In genomic region chr15:83562626-83563270, GRCm38 (mm10) we compare ENCODE assay signal across 8 mouse cellular contexts. TPM values are rescaled to one million over a fixed set of nuclear protein-coding genes. Genes with fewer than 3 reads are reported as not detected.
A peak's percentile ranks its signal among the peaks of the same experiment; 100 is the strongest.
DNase-seq lines count a peak whose midpoint lies in the region; ATAC-seq and TF ChIP-seq lines count a peak whose summit lies in the region.

No protein-coding gene starts in this region.

- H3K9ac ChIP-seq in embryonic facial prominence, embryonic 14.5 days (ENCODE audit: low read depth, low read length): 0 out of 2 replicates have a peak overlapping the region, but pooled peaks have one; percentile 58
- H3K9ac ChIP-seq in limb, embryonic 14.5 days (ENCODE audit: low read depth, low read length, severe bottlenecking): peak overlapping the region; percentile 5; the same call in 1 of the 2 replicates
- H3K9ac ChIP-seq in midbrain, postnatal 0 days (replicated peaks; ENCODE audit: low read length, poor library complexity, severe bottlenecking): no peak overlapping the region

- H3K27ac ChIP-seq in embryonic facial prominence, embryonic 14.5 days (replicated peaks; ENCODE audit: low read depth, low read length): peak overlapping the region; percentile 44; the same call in 1 of the 2 replicates
- H3K27ac ChIP-seq in kidney, adult 2 months (ENCODE audit: insufficient read depth, low read depth, low read length): peak overlapping the region; percentile 54
- H3K27ac ChIP-seq in limb, embryonic 14.5 days (replicated peaks; ENCODE audit: low read depth, low read length): no peak overlapping the region
- H3K27ac ChIP-seq in midbrain, postnatal 0 days (ENCODE audit: low read depth, low read length): no peak overlapping the region

- H3K9me3 ChIP-seq in embryonic facial prominence, embryonic 14.5 days (ENCODE audit: control insufficient read depth, low read length): no peaks in the 10 kb centered on the region
- no peaks in the 10 kb centered on the region for H3K9me3 ChIP-seq in limb, embryonic 14.5 days (ENCODE audit: control insufficient read depth, low read length)
- H3K9me3 ChIP-seq in midbrain, postnatal 0 days (ENCODE audit: low read length): no peaks in the 10 kb centered on the region

- peak overlapping the region; percentile 97 for H3K4me2 ChIP-seq in embryonic facial prominence, embryonic 14.5 days (ENCODE audit: low read depth, low read length)
- peak overlapping the region; percentile 95 for H3K4me2 ChIP-seq in limb, embryonic 14.5 days (replicated peaks; ENCODE audit: low read depth, low read length, severe bottlenecking)
- no peak overlapping the region for H3K4me2 ChIP-seq in midbrain, postnatal 0 days (ENCODE audit: low read depth, low read length, poor library complexity, severe bottlenecking)

- no peaks in the 10 kb centered on the region for H3K27me3 ChIP-seq in embryonic facial prominence, embryonic 14.5 days (replicated peaks; ENCODE audit: control insufficient read depth, insufficient read depth, low read length)
- H3K27me3 ChIP-seq in kidney, adult 2 months (replicated peaks; ENCODE audit: control insufficient read depth, insufficient read depth, low read length): no peaks in the 10 kb centered on the region
- no peaks in the 10 kb centered on the region for H3K27me3 ChIP-seq in limb, embryonic 14.5 days (ENCODE audit: control insufficient read depth, insufficient read depth, low read length)
- peaks cover 13% of the 10 kb centered on the region for H3K27me3 ChIP-seq in midbrain, postnatal 0 days (ENCODE audit: insufficient read depth, low read length)

- peak; percentile 81 for ATAC-seq in embryonic facial prominence, embryonic 14.5 days (ENCODE audit: low read depth)
- ATAC-seq in limb, embryonic 14.5 days (ENCODE audit: low FRiP score, low read depth): peak; percentile 56
- ATAC-seq in midbrain, postnatal 0 days (ENCODE audit: low FRiP score): no peak

- no peak for TF ChIP-seq POLR2A in kidney, adult 2 months (IDR thresholded peaks at IDR 0.05; ENCODE audit: low read depth, low read length)
- no peak for TF ChIP-seq POLR2A in limb, embryonic 14.5 days (IDR thresholded peaks at IDR 0.05; ENCODE audit: borderline replicate concordance, extremely low read depth, insufficient read depth, insufficient read length)

- H3K36me3 ChIP-seq in embryonic facial prominence, embryonic 14.5 days (ENCODE audit: control insufficient read depth, insufficient read depth, low read length): no peaks in the 10 kb centered on the region
- no peaks in the 10 kb centered on the region for H3K36me3 ChIP-seq in kidney, adult 2 months (ENCODE audit: control insufficient read depth, insufficient read depth, low read length)
- no peaks in the 10 kb centered on the region for H3K36me3 ChIP-seq in limb, embryonic 14.5 days (ENCODE audit: control insufficient read depth, insufficient read depth, low read length)
- H3K36me3 ChIP-seq in midbrain, postnatal 0 days (ENCODE audit: insufficient read depth, low read length): no peaks in the 10 kb centered on the region

- peaks cover 11% of the 10 kb centered on the region; the same call in 1 of the 2 replicates for H3K4me1 ChIP-seq in embryonic facial prominence, embryonic 14.5 days (ENCODE audit: control insufficient read depth, insufficient read depth, low read length)
- peaks cover 7% of the 10 kb centered on the region for H3K4me1 ChIP-seq in kidney, adult 2 months (ENCODE audit: control insufficient read depth, insufficient read depth, low read length)
- peaks cover 15% of the 10 kb centered on the region for H3K4me1 ChIP-seq in limb, embryonic 14.5 days (ENCODE audit: control insufficient read depth, insufficient read depth, low read length)
- H3K4me1 ChIP-seq in midbrain, postnatal 0 days (ENCODE audit: insufficient read depth, low read length): no peaks in the 10 kb centered on the region; the same call in 1 of the 2 replicates

- H3K4me3 ChIP-seq in embryonic facial prominence, embryonic 14.5 days (ENCODE audit: low read depth, low read length): peak overlapping the region; percentile 45
- H3K4me3 ChIP-seq in kidney, adult 2 months (ENCODE audit: insufficient read depth, low read depth, low read length): peak overlapping the region; percentile 85; the same call in 1 of the 2 replicates
- peak overlapping the region; percentile 49; the same call in 1 of the 2 replicates for H3K4me3 ChIP-seq in limb, embryonic 14.5 days (replicated peaks; ENCODE audit: low read length)
- H3K4me3 ChIP-seq in midbrain, postnatal 0 days (ENCODE audit: low read depth, low read length): no peak overlapping the region

- DNase-seq in cerebellum, postnatal 36 days: peak; percentile 36 to 37
- no peak for DNase-seq in cerebellum, adult 18-20 months
- peak; percentile 92 for DNase-seq in embryonic facial prominence, embryonic 14.5 days (ENCODE audit: low spot score)
- peak; percentile 91 for DNase-seq in heart, adult 8-10 months (ENCODE audit: low spot score)
- DNase-seq in kidney, adult 2 months: peak; percentile 93
- peak; percentile 83 for DNase-seq in limb, embryonic 14.5 days (ENCODE audit: low spot score)
- DNase-seq in midbrain, postnatal 0 days (ENCODE audit: low spot score): peak; percentile 75
- peak; percentile 52 to 66 for DNase-seq in spleen, postnatal 14 days (ENCODE audit: low spot score in 2 of 2)

- WGBS in embryonic facial prominence, embryonic 14.5 days: 30% methylated on average over 15 of the region's 15 CpGs
- 50% methylated on average over 15 of the region's 15 CpGs for WGBS in kidney, adult 2 months
- 35% methylated on average over 15 of the region's 15 CpGs for WGBS in limb, embryonic 14.5 days
- WGBS in midbrain, postnatal 0 days: 32% methylated on average over 15 of the region's 15 CpGs

- no peak for TF ChIP-seq CTCF in kidney, adult 2 months (conservative IDR thresholded peaks at IDR 0.05; ENCODE audit: insufficient read depth, insufficient read length, low read depth, low read length)
- TF ChIP-seq CTCF in midbrain, postnatal 0 days (IDR thresholded peaks at IDR 0.05): no peak

RNA-seq across cellular contexts. Expression of gene Tspo, which starts 0.6 kb away (rescaled TPM):
- polyA plus RNA-seq in embryonic facial prominence, embryonic 14.5 days (2014; fragmentation: Nextera tagmentation; extraction: Ambion mirVana): 56.7 and 70.8 TPM in 2 replicates
- total RNA-seq in heart, adult 8-10 months (2022): 10 to 100 TPM; 57.1 to 66.2 (median 60.4) TPM
- 402 and 410 TPM in 2 replicates for polyA plus RNA-seq in kidney, adult 2 months (2012; rRNA removed)
- polyA plus RNA-seq in limb, embryonic 14.5 days (2012; rRNA removed): 29.4 and 41.6 TPM in 2 replicates
- polyA plus RNA-seq in limb, embryonic 14.5 days (2014; fragmentation: Nextera tagmentation; extraction: Ambion mirVana): 54.4 and 57.7 TPM in 2 replicates
- total RNA-seq in midbrain, postnatal 0 days (2014; rRNA removed): 5.5 and 8.0 TPM in 2 replicates
- 8.4 and 11.3 TPM in 2 replicates for polyA plus RNA-seq in midbrain, postnatal 0 days (2015; fragmentation: Nextera tagmentation; extraction: Ambion mirVana)

RNA-seq across cellular contexts. Expression of gene Mcat, which starts 0.8 kb away (rescaled TPM):
- 34.9 and 37.1 TPM in 2 replicates for polyA plus RNA-seq in embryonic facial prominence, embryonic 14.5 days (2014; fragmentation: Nextera tagmentation; extraction: Ambion mirVana)
- 10 to 100 TPM; 43.6 to 51.3 (median 46.9) TPM for total RNA-seq in heart, adult 8-10 months (2022)
- polyA plus RNA-seq in kidney, adult 2 months (2012; rRNA removed): 31.8 and 34.3 TPM in 2 replicates
- 32.9 and 41.2 TPM in 2 replicates for polyA plus RNA-seq in limb, embryonic 14.5 days (2012; rRNA removed)
- polyA plus RNA-seq in limb, embryonic 14.5 days (2014; fragmentation: Nextera tagmentation; extraction: Ambion mirVana): 42.7 and 43.2 TPM in 2 replicates
- 43.9 and 44.4 TPM in 2 replicates for total RNA-seq in midbrain, postnatal 0 days (2014; rRNA removed)
- 34.6 and 35.9 TPM in 2 replicates for polyA plus RNA-seq in midbrain, postnatal 0 days (2015; fragmentation: Nextera tagmentation; extraction: Ambion mirVana)

RNA-seq across cellular contexts. Expression of gene Ttll12, which starts 32.2 kb away (rescaled TPM):
- 30.7 and 36.8 TPM in 2 replicates for polyA plus RNA-seq in embryonic facial prominence, embryonic 14.5 days (2014; fragmentation: Nextera tagmentation; extraction: Ambion mirVana)
- total RNA-seq in heart, adult 8-10 months (2022): 1 to 10 TPM; 5.3 to 6.7 (median 5.9) TPM
- polyA plus RNA-seq in kidney, adult 2 months (2012; rRNA removed): 18.0 and 20.5 TPM in 2 replicates
- polyA plus RNA-seq in limb, embryonic 14.5 days (2012; rRNA removed): 35.1 and 46.2 TPM in 2 replicates
- 35.6 and 37.8 TPM in 2 replicates for polyA plus RNA-seq in limb, embryonic 14.5 days (2014; fragmentation: Nextera tagmentation; extraction: Ambion mirVana)
- total RNA-seq in midbrain, postnatal 0 days (2014; rRNA removed): 50.5 and 56.4 TPM in 2 replicates
- polyA plus RNA-seq in midbrain, postnatal 0 days (2015; fragmentation: Nextera tagmentation; extraction: Ambion mirVana): 39.1 and 40.1 TPM in 2 replicates

RNA-seq across cellular contexts. Expression of gene Bik, which starts 36.1 kb away (rescaled TPM):
- 5.2 and 5.6 TPM in 2 replicates for polyA plus RNA-seq in embryonic facial prominence, embryonic 14.5 days (2014; fragmentation: Nextera tagmentation; extraction: Ambion mirVana)
- total RNA-seq in heart, adult 8-10 months (2022): 10 to 100 TPM in 1 of 4 experiments, 1 to 10 TPM in 3; 7.6 to 12.5 (median 9.4) TPM
- 18.9 and 20.8 TPM in 2 replicates for polyA plus RNA-seq in kidney, adult 2 months (2012; rRNA removed)
- polyA plus RNA-seq in limb, embryonic 14.5 days (2012; rRNA removed): 4.2 and 5.7 TPM in 2 replicates
- polyA plus RNA-seq in limb, embryonic 14.5 days (2014; fragmentation: Nextera tagmentation; extraction: Ambion mirVana): 5.0 and 5.4 TPM in 2 replicates
- 0.27 TPM in 1 of 2 replicates, not detected in the other for total RNA-seq in midbrain, postnatal 0 days (2014; rRNA removed)
- 0.33 and 0.37 TPM in 2 replicates for polyA plus RNA-seq in midbrain, postnatal 0 days (2015; fragmentation: Nextera tagmentation; extraction: Ambion mirVana)

RNA-seq across cellular contexts. Expression of gene Ttll1, which starts 52.1 kb away (rescaled TPM):
- polyA plus RNA-seq in embryonic facial prominence, embryonic 14.5 days (2014; fragmentation: Nextera tagmentation; extraction: Ambion mirVana): 9.4 and 11.3 TPM in 2 replicates
- 10 to 100 TPM; 51.7 to 73.3 (median 59.8) TPM for total RNA-seq in heart, adult 8-10 months (2022)
- polyA plus RNA-seq in kidney, adult 2 months (2012; rRNA removed): 10.3 and 11.1 TPM in 2 replicates
- 13.0 and 14.1 TPM in 2 replicates for polyA plus RNA-seq in limb, embryonic 14.5 days (2012; rRNA removed)
- polyA plus RNA-seq in limb, embryonic 14.5 days (2014; fragmentation: Nextera tagmentation; extraction: Ambion mirVana): 9.0 and 10.1 TPM in 2 replicates
- 57.8 and 60.7 TPM in 2 replicates for total RNA-seq in midbrain, postnatal 0 days (2014; rRNA removed)
- 119 and 123 TPM in 2 replicates for polyA plus RNA-seq in midbrain, postnatal 0 days (2015; fragmentation: Nextera tagmentation; extraction: Ambion mirVana)

Comparison
In these comparisons a context has a peak if more than half of its experiments do, and no peak if none do; other contexts are left out.
1. DNase-seq: peak in cerebellum, postnatal 36 days (2 of 2), embryonic facial prominence, embryonic 14.5 days (single experiment), heart, adult 8-10 months (single experiment), kidney, adult 2 months (single experiment), limb, embryonic 14.5 days (single experiment), midbrain, postnatal 0 days (single experiment) and spleen, postnatal 14 days (2 of 2); none in cerebellum, adult 18-20 months (0 of 2).
2. H3K27ac ChIP-seq: peak in embryonic facial prominence, embryonic 14.5 days (single experiment) and kidney, adult 2 months (single experiment); none in limb, embryonic 14.5 days (single experiment) and midbrain, postnatal 0 days (single experiment).